Mouse (Mus musculus) limb, embryonic 11.5 days (tissue): ENCODE measurements around the gene Gm11639. TPM values are rescaled to one million over a fixed set of nuclear protein-coding genes. Genes with fewer than 3 reads are reported as not detected.

Experiments
- ATAC-seq: fragments of 200-750 bp; cut with Nextera tagmentation; 2 replicates; pipeline ENCODE4 v1.8.0; 2017; ENCODE audit warnings: low read depth; ENCODE audit not compliant: insufficient number of reproducible peaks, low FRiP score, low TSS enrichment
- DNase-seq: peaks from one replicate; pipeline ENCODE4 v3.0.0-alpha.2; 2015; ENCODE audit warnings: low spot score
- H3K27ac ChIP-seq: fragments of 300-500 bp; sonication (generic); replicated peaks from 2 replicates; pipeline ENCODE4 v1.5.1; 2014; ENCODE audit warnings: low read depth, mild to moderate bottlenecking, low read length
- H3K27me3 ChIP-seq: fragments of 300-500 bp; sonication (generic); 2 replicates; pipeline ENCODE4 v1.6.1; 2014; ENCODE audit warnings: mild to moderate bottlenecking, low read length, mixed read lengths; ENCODE audit not compliant: control insufficient read depth, insufficient read depth
- H3K36me3 ChIP-seq: fragments of 300-500 bp; sonication (generic); 2 replicates; pipeline ENCODE4 v1.6.1; 2014; ENCODE audit warnings: mild to moderate bottlenecking, low read length, moderate library complexity, mixed read lengths; ENCODE audit not compliant: control insufficient read depth, insufficient read depth
- H3K4me1 ChIP-seq: fragments of 300-500 bp; sonication (generic); 2 replicates; pipeline ENCODE4 v1.6.1; 2014; ENCODE audit warnings: low read length, mixed read lengths; ENCODE audit not compliant: control insufficient read depth, insufficient read depth
- H3K4me2 ChIP-seq: fragments of 300-500 bp; sonication (generic); 2 replicates; pipeline ENCODE4 v1.6.1; 2014; ENCODE audit warnings: low read depth, mild to moderate bottlenecking, moderate library complexity; ENCODE audit not compliant: severe bottlenecking
- H3K4me3 ChIP-seq: fragments of 300-500 bp; sonication (generic); 2 replicates; pipeline ENCODE4 v1.5.1; 2014; ENCODE audit warnings: low read depth, low read length
- H3K9ac ChIP-seq: fragments of 300-500 bp; sonication (generic); 2 replicates; pipeline ENCODE4 v1.6.1; 2014; ENCODE audit warnings: mild to moderate bottlenecking, low read length
- H3K9me3 ChIP-seq: fragments of 300-500 bp; sonication (generic); 2 replicates; pipeline ENCODE4 v1.6.1; 2016; ENCODE audit warnings: low read length; ENCODE audit not compliant: control insufficient read depth
- WGBS: fragments of 180-500 bp; shearing (Covaris S2); extraction: QIAGEN DNeasy Blood & Tissue Kit; methylation state at CpG from one replicate; pipeline ENCODE4 v1.1.7; 2014; 5-methylcytosine and 5-hydroxymethylcytosine counted together
- polyA plus RNA-seq: library from polyadenylated mRNA; unstranded; fragments of >200 nt; fragmentation: Nextera tagmentation; extraction: Ambion mirVana; gene quantifications from 2 replicates; pipeline ENCODE4 v1.2.1, GENCODE M21; 2014

Gene Gm11639
- polyA plus RNA-seq, 1 experiment from 2014 or later, result not detected

- DNase-seq (no peak), ATAC-seq (no peak)
- no peaks in the 10 kb centered on the region for H3K36me3 ChIP-seq
- 78% methylated on average over 5 of the region's 5 CpGs for WGBS
- H3K4me3 ChIP-seq, result no peak overlapping the region
- H3K4me2 ChIP-seq, result no peak overlapping the region
- H3K27ac ChIP-seq, result no peak overlapping the region
- no peaks in the 10 kb centered on the region for H3K9me3 ChIP-seq
- H3K4me1 ChIP-seq, result no peaks in the 10 kb centered on the region
- H3K27me3 ChIP-seq, result no peaks in the 10 kb centered on the region
- H3K9ac ChIP-seq, result no peak overlapping the region
Observed at GRCm38 (mm10) chr11:104646611-104647010, 38.9 kb upstream of the Gm11639 start.

- 73% methylated on average over 8 of the region's 8 CpGs for WGBS
- Histone ChIP-seq H3K4me3 (no peak overlapping the region), H3K4me2 (no peak overlapping the region), H3K36me3 (no peaks in the 10 kb centered on the region), H3K9ac (no peak overlapping the region), H3K27me3 (no peaks in the 10 kb centered on the region), H3K4me1 (no peaks in the 10 kb centered on the region), H3K27ac (no peak overlapping the region), H3K9me3 (no peaks in the 10 kb centered on the region)
- DNase-seq, result no peak
- ATAC-seq, result no peak
Observed at GRCm38 (mm10) chr11:104647188-104647867, 38.2 kb upstream of the Gm11639 start.

GRCm38 (mm10) chr11:104648571-104648970 lies 36.9 kb upstream of the Gm11639 start:
- H3K36me3 ChIP-seq, result no peaks in the 10 kb centered on the region
- no peak overlapping the region for H3K4me3 ChIP-seq
- no peaks in the 10 kb centered on the region for H3K9me3 ChIP-seq
- H3K4me2 ChIP-seq, result no peak overlapping the region
- H3K27ac ChIP-seq, result no peak overlapping the region
- WGBS, result 48% methylated on average over 3 of the region's 3 CpGs
- no peaks in the 10 kb centered on the region for H3K4me1 ChIP-seq
- no peaks in the 10 kb centered on the region for H3K27me3 ChIP-seq
- DNase-seq (peak; percentile 46), ATAC-seq (no peak)
- H3K9ac ChIP-seq, result no peak overlapping the region

- DNase-seq, result no peak
- no peaks in the 10 kb centered on the region for H3K4me1 ChIP-seq
- no peak overlapping the region for H3K9ac ChIP-seq
- no peak for ATAC-seq
- H3K36me3 ChIP-seq, result no peaks in the 10 kb centered on the region
- no peaks in the 10 kb centered on the region for H3K9me3 ChIP-seq
- no peak overlapping the region for H3K4me2 ChIP-seq
- H3K27ac ChIP-seq, result no peak overlapping the region
- no peak overlapping the region for H3K4me3 ChIP-seq
- WGBS, result 94% methylated on average over 4 of the region's 4 CpGs
- no peaks in the 10 kb centered on the region for H3K27me3 ChIP-seq
Observed at GRCm38 (mm10) chr11:104660599-104660998, 24.9 kb upstream of the Gm11639 start.

- Histone ChIP-seq H3K9me3 (no peaks in the 10 kb centered on the region), H3K4me2 (no peak overlapping the region), H3K27me3 (no peaks in the 10 kb centered on the region), H3K4me3 (no peak overlapping the region), H3K36me3 (no peaks in the 10 kb centered on the region), H3K9ac (no peak overlapping the region), H3K27ac (no peak overlapping the region), H3K4me1 (no peaks in the 10 kb centered on the region)
- DNase-seq, result no peak
- no peak for ATAC-seq
- WGBS, result 73% methylated on average over 5 of the region's 5 CpGs
Observed at GRCm38 (mm10) chr11:104661106-104661505, 24.4 kb upstream of the Gm11639 start.

- Histone ChIP-seq H3K27ac (no peak overlapping the region), H3K36me3 (no peaks in the 10 kb centered on the region), H3K9me3 (no peaks in the 10 kb centered on the region), H3K27me3 (no peaks in the 10 kb centered on the region), H3K4me3 (no peak overlapping the region), H3K9ac (no peak overlapping the region), H3K4me1 (no peaks in the 10 kb centered on the region), H3K4me2 (no peak overlapping the region)
- DNase-seq, result no peak
- no peak for ATAC-seq
- WGBS, result 73% methylated on average over 20 of the region's 20 CpGs
Observed at GRCm38 (mm10) chr11:104661531-104662205, 23.8 kb upstream of the Gm11639 start.

- ATAC-seq (no peak), DNase-seq (no peak)
- no peaks in the 10 kb centered on the region for H3K27me3 ChIP-seq
- no peak overlapping the region for H3K9ac ChIP-seq
- H3K4me2 ChIP-seq, result no peak overlapping the region
- H3K9me3 ChIP-seq, result no peaks in the 10 kb centered on the region
- H3K27ac ChIP-seq, result no peak overlapping the region
- no peak overlapping the region for H3K4me3 ChIP-seq
- H3K36me3 ChIP-seq, result no peaks in the 10 kb centered on the region
- H3K4me1 ChIP-seq, result no peaks in the 10 kb centered on the region
- WGBS, result 88% methylated on average over 11 of the region's 11 CpGs
Observed at GRCm38 (mm10) chr11:104662573-104662972, 22.9 kb upstream of the Gm11639 start.

- Histone ChIP-seq H3K4me2 (no peak overlapping the region), H3K27ac (no peak overlapping the region), H3K9ac (no peak overlapping the region), H3K36me3 (no peaks in the 10 kb centered on the region), H3K9me3 (no peaks in the 10 kb centered on the region), H3K27me3 (no peaks in the 10 kb centered on the region), H3K4me3 (no peak overlapping the region), H3K4me1 (no peaks in the 10 kb centered on the region)
- 82% methylated on average over 6 of the region's 6 CpGs for WGBS
- ATAC-seq (no peak), DNase-seq (no peak)
Observed at GRCm38 (mm10) chr11:104663241-104663877, 22.1 kb upstream of the Gm11639 start.
